Mouse (Mus musculus): ENCODE results near the gene A730071L15Rik. TPM values are rescaled to one million over a fixed set of nuclear protein-coding genes. Genes with fewer than 3 reads are reported as not detected.

Gene A730071L15Rik
- polyA plus RNA-seq, 1 experiment from 2014 or later: 0.11 TPM

DNA sequence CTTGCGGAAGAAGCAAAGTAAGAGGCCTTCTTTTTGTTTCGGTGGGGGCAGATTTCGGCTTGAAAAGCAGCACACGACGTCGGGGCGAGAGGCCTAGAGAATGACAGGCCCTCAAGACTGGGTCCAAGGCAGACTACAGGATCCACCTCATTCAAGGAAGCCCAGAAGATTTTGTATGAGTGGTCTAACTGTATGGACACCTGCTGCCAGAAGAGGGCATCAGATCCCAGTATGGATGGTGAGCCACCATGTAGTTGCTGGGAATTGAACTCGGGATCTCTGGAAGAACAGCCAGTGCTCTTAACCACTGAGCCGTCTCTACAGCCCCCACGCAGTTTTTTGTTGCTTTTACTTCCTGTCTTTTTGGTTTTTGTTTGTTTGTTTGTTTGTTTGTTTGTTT is 22.4 kb downstream of the A730071L15Rik start:
- Histone ChIP-seq H3K9me3 (ENCODE audit: control insufficient read depth, low read length) (no peaks in the 10 kb centered on the region), H3K4me2 (no peak overlapping the region), H3K36me3 (ENCODE audit: control insufficient read depth, insufficient read depth, low read length) (no peaks in the 10 kb centered on the region), H3K27ac (ENCODE audit: low read depth, low read length) (no peak overlapping the region), H3K4me3 (ENCODE audit: low read depth, low read length) (no peak overlapping the region), H3K9ac (ENCODE audit: low read depth, low read length) (no peak overlapping the region), H3K4me1 (replicated peaks; ENCODE audit: control insufficient read depth, insufficient read depth, low read length) (no peaks in the 10 kb centered on the region), H3K27me3 (replicated peaks; ENCODE audit: control insufficient read depth, insufficient read depth, low read length) (peaks cover 2% of the 10 kb centered on the region; the same call in 1 of the 2 replicates)
- 89% methylated on average over 10 of the region's 10 CpGs for WGBS
- no peak for DNase-seq (ENCODE audit: low spot score)
- ATAC-seq (replicated peaks; ENCODE audit: low FRiP score): no peak

DNA sequence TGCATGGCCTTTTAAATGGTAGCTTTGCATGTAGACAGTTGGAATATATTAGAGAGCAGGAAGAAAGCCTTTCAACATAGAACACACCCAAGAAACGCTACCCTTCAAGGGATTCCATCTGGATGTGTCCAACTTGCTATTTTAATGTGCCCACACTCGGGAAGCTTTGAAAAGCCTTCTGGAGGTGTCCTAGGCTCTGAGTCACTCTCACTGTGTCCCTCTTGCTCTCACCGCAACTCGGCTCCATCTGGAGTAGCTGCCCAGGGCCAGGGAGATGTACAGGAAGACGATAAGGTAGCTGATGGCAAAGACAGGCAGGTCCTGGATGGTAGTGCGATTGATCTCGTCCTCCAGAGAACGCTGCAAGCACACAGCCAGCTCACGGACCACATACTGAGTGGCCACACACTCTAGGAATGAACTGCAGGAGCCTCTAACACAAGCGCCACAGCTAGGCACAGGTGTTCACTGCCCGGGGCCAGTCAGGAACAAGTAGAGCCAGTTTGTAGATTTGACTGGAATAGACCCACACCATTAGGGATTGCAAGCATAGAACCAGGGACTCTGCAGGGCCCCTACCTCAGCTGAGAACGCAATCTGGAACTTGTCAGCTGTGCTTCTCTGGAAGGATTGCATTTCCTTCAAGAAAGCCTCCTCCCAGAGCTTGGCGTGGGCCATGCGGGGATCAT is 24.9 kb downstream of the A730071L15Rik start:
- no peak overlapping the region for H3K4me2 ChIP-seq
- H3K36me3 ChIP-seq (ENCODE audit: control insufficient read depth, insufficient read depth, low read length): no peaks in the 10 kb centered on the region
- H3K27me3 ChIP-seq (replicated peaks; ENCODE audit: control insufficient read depth, insufficient read depth, low read length): peaks cover 2% of the 10 kb centered on the region; the same call in 1 of the 2 replicates
- ATAC-seq (replicated peaks; ENCODE audit: low FRiP score) (no peak), DNase-seq (ENCODE audit: low spot score) (no peak)
- 72% methylated on average over 14 of the region's 14 CpGs for WGBS
- no peak overlapping the region for H3K27ac ChIP-seq (ENCODE audit: low read depth, low read length)
- H3K9ac ChIP-seq (ENCODE audit: low read depth, low read length): no peak overlapping the region
- H3K9me3 ChIP-seq (ENCODE audit: control insufficient read depth, low read length): no peaks in the 10 kb centered on the region
- H3K4me1 ChIP-seq (replicated peaks; ENCODE audit: control insufficient read depth, insufficient read depth, low read length): no peaks in the 10 kb centered on the region
- no peak overlapping the region for H3K4me3 ChIP-seq (ENCODE audit: low read depth, low read length)

DNA sequence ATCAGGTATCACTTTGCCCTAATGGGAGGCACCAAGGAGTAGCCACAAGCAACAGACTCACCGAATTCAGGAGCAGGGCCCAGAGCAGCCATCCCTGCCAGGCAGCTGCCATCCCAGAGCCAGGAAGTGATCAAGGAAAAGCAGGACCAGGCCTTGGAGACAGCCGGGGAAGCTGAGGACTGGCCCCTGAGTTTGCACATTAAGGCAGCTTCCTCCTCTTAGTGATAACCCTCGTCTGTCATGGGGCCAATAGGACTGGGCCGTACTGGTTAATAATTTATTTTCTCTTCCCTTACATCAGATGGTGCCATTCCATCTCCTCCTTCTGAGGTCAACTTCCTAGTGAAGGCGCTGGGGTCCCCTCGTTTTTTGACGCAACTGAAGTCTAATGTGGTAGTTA is 30.2 kb downstream of the A730071L15Rik start, which contains the start of gene Npc1l1:
Npc1l1 (minus strand) TSS at position 132 of the 400 bp plus-strand sequence.
- Histone ChIP-seq H3K9ac (ENCODE audit: low read depth, low read length) (no peak within 1 kb of the TSS), H3K9me3 (ENCODE audit: control insufficient read depth, low read length) (0 out of 2 replicates have a peak, but pooled peaks cover 5% of the 10 kb centered on the region), H3K4me3 (ENCODE audit: low read depth, low read length) (no peak within 1 kb of the TSS), H3K27me3 (replicated peaks; ENCODE audit: control insufficient read depth, insufficient read depth, low read length) (no peaks in the 10 kb centered on the region), H3K36me3 (ENCODE audit: control insufficient read depth, insufficient read depth, low read length) (no peaks in the 10 kb centered on the region), H3K27ac (ENCODE audit: low read depth, low read length) (no peak within 1 kb of the TSS), H3K4me1 (replicated peaks; ENCODE audit: control insufficient read depth, insufficient read depth, low read length) (no peaks in the 10 kb centered on the region), H3K4me2 (no peak within 1 kb of the TSS)
- ATAC-seq (replicated peaks; ENCODE audit: low FRiP score) (no peak), DNase-seq (ENCODE audit: low spot score) (no peak)
- 72% methylated on average over 7 of the region's 7 CpGs for WGBS

DNA sequence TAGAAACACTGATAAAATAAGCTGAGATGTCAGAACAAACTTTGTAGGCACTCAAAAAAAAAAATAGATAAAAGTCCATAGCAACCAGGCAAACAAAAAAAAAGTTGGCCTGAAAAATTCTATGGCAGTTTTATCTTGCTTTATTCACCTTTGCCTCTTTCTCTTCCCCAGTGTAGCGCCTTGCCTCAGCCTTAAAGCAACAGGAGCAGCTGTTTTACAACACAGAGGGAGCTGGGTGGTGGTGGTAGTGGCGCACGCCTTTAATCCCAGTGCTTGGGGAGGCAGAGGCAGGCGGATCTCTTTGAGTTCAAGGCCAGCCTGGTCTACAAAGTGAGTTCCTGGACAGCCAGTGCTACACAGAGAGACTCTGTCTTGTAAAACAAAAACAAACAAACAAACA is 33.2 kb downstream of the A730071L15Rik start:
- ATAC-seq (replicated peaks; ENCODE audit: low FRiP score) (no peak), DNase-seq (ENCODE audit: low spot score) (no peak)
- Histone ChIP-seq H3K27me3 (replicated peaks; ENCODE audit: control insufficient read depth, insufficient read depth, low read length) (no peaks in the 10 kb centered on the region), H3K9ac (ENCODE audit: low read depth, low read length) (no peak overlapping the region), H3K4me1 (replicated peaks; ENCODE audit: control insufficient read depth, insufficient read depth, low read length) (no peaks in the 10 kb centered on the region), H3K9me3 (ENCODE audit: control insufficient read depth, low read length) (peaks cover 6% of the 10 kb centered on the region; the same call in 1 of the 2 replicates), H3K4me3 (ENCODE audit: low read depth, low read length) (no peak overlapping the region), H3K36me3 (ENCODE audit: control insufficient read depth, insufficient read depth, low read length) (no peaks in the 10 kb centered on the region), H3K27ac (ENCODE audit: low read depth, low read length) (no peak overlapping the region), H3K4me2 (no peak overlapping the region)
- 82% methylated on average over 4 of the region's 4 CpGs for WGBS

DNA sequence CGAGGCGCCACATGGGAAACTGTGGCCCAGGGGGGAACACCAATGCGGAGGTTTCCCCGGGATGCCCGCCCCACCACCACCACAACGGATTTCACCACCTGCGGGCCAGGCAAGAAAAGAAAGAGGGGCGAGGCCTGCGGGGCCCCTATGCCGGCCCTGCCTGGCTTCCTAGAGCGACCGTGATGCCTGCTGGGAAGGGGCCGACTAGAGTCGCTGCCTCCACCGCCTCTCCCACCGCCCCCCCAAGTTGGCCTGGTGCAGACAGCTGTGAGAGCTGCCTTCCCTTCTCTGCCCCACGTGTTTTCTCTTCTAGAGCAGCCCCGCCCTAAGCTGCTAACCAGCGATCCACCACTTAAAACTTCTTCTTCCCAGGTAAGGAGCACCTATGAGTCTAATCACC is 44.9 kb downstream of the A730071L15Rik start:
- H3K9ac ChIP-seq (ENCODE audit: low read depth, low read length): no peak overlapping the region
- WGBS: 59% methylated on average over 18 of the region's 19 CpGs
- no peaks in the 10 kb centered on the region for H3K9me3 ChIP-seq (ENCODE audit: control insufficient read depth, low read length)
- H3K4me1 ChIP-seq (replicated peaks; ENCODE audit: control insufficient read depth, insufficient read depth, low read length): no peaks in the 10 kb centered on the region
- no peaks in the 10 kb centered on the region for H3K27me3 ChIP-seq (replicated peaks; ENCODE audit: control insufficient read depth, insufficient read depth, low read length)
- no peak overlapping the region for H3K4me3 ChIP-seq (ENCODE audit: low read depth, low read length)
- H3K4me2 ChIP-seq: no peak overlapping the region
- ATAC-seq (replicated peaks; ENCODE audit: low FRiP score) (no peak), DNase-seq (ENCODE audit: low spot score) (no peak)
- no peaks in the 10 kb centered on the region for H3K36me3 ChIP-seq (ENCODE audit: control insufficient read depth, insufficient read depth, low read length)
- H3K27ac ChIP-seq (ENCODE audit: low read depth, low read length): no peak overlapping the region

Other genes starting within 250 kb of the A730071L15Rik start
- 0.35 and 0.45 TPM in 2 replicates for gene Gck, start 249.9 kb upstream of the A730071L15Rik start, polyA plus RNA-seq (2014; fragmentation: Nextera tagmentation; extraction: Ambion mirVana)
- gene Ykt6, start 244.3 kb upstream of the A730071L15Rik start, polyA plus RNA-seq (2014; fragmentation: Nextera tagmentation; extraction: Ambion mirVana): 18.4 TPM in 2 replicates
- 0.99 and 1.0 TPM in 2 replicates for gene Camk2b, start 133.7 kb upstream of the A730071L15Rik start, polyA plus RNA-seq (2014; fragmentation: Nextera tagmentation; extraction: Ambion mirVana)
- 31.9 and 32.4 TPM in 2 replicates for gene Nudcd3, start 386 bp downstream of the A730071L15Rik start, polyA plus RNA-seq (2014; fragmentation: Nextera tagmentation; extraction: Ambion mirVana)
- 0.06 and 0.23 TPM in 2 replicates for gene Npc1l1, start 30.1 kb downstream of the A730071L15Rik start, polyA plus RNA-seq (2014; fragmentation: Nextera tagmentation; extraction: Ambion mirVana)
- 141 and 151 TPM in 2 replicates for gene Ddx56, start 67.7 kb downstream of the A730071L15Rik start, polyA plus RNA-seq (2014; fragmentation: Nextera tagmentation; extraction: Ambion mirVana)
- 76.2 and 78.8 TPM in 2 replicates for gene Tmed4, start 74.8 kb downstream of the A730071L15Rik start, polyA plus RNA-seq (2014; fragmentation: Nextera tagmentation; extraction: Ambion mirVana)
- 124 and 131 TPM in 2 replicates for gene Ogdh, start 91.6 kb downstream of the A730071L15Rik start, polyA plus RNA-seq (2014; fragmentation: Nextera tagmentation; extraction: Ambion mirVana)
- gene Zmiz2, start 189.0 kb downstream of the A730071L15Rik start, polyA plus RNA-seq (2014; fragmentation: Nextera tagmentation; extraction: Ambion mirVana): 11.5 and 12.7 TPM in 2 replicates
- 5,363 and 5,401 TPM in 2 replicates for gene Ppia, start 215.4 kb downstream of the A730071L15Rik start, polyA plus RNA-seq (2014; fragmentation: Nextera tagmentation; extraction: Ambion mirVana)
- 242 and 254 TPM in 2 replicates for gene H2afv, start 244.4 kb downstream of the A730071L15Rik start, polyA plus RNA-seq (2014; fragmentation: Nextera tagmentation; extraction: Ambion mirVana)

All from liver, embryonic 11.5 days (tissue).